Mouse (Mus musculus): ENCODE measurements around the gene Fmo3. TPM values are rescaled to one million over a fixed set of nuclear protein-coding genes. Genes with fewer than 3 reads are reported as not detected.

The Fmo3 gene
- polyA plus RNA-seq, 1 experiment from 2014 or later: not detected

DNA sequence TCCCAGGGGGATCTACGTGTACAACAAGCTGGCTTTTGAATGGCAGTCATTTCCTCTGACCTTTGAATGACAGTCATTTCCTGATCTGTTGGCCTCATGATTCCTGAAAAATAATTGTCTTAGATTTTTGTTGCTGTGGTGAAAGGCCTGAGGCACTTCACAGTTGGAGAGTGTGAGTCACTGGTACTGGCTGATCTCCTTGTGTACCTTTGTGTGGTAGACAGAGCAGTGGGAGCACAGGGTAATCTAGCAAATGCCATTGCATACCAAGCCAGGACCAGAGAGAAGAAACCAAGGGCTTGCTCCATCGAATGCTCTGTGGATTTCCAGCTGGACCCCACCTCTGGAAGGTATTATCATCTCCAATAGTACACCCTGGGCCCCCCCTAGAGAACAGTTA lies 31.2 kb downstream of the Fmo3 start:
- 56% methylated on average over 2 of the region's 2 CpGs for WGBS
- H3K36me3 ChIP-seq (ENCODE audit: control insufficient read depth, insufficient read depth, low read length): no peaks in the 10 kb centered on the region

DNA sequence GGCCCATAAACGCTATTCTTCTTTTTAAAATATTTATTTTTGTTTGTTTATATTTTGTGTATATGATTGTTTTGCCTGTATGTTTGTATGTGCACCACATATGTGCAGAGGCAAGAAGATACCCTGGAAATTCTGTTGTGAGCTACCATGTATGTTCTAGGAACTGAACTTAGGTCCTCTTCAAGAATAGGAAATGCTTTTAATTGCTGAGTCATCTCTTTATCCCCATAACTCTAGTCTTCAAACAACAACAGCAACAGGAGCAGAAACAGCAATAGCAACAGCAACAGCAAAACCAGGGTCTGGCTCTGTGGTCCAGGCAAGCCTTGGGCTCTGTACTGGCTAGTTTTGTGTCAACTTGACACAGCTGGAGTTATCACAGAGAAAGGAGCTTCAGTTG lies 34.6 kb downstream of the Fmo3 start:
- Histone ChIP-seq H3K4me2 (ENCODE audit: low read depth, low read length) (no peak overlapping the region), H3K9me3 (ENCODE audit: control insufficient read depth, low read length) (no peaks in the 10 kb centered on the region), H3K9ac (ENCODE audit: low read depth, low read length) (no peak overlapping the region), H3K36me3 (ENCODE audit: control insufficient read depth, insufficient read depth, low read length) (no peaks in the 10 kb centered on the region), H3K27ac (ENCODE audit: low read length) (no peak overlapping the region), H3K4me3 (ENCODE audit: low read length) (no peak overlapping the region), H3K4me1 (ENCODE audit: control insufficient read depth, insufficient read depth, low read length) (no peaks in the 10 kb centered on the region), H3K27me3 (replicated peaks; ENCODE audit: control insufficient read depth, insufficient read depth, low read length) (no peaks in the 10 kb centered on the region)
- no peak for ATAC-seq
- 90% methylated on average over 1 of the region's 1 CpGs for WGBS

More for the DNA sequence above, 31.2 kb downstream of the Fmo3 start:
- ATAC-seq: peak; percentile 46; the same call in 1 of the 2 replicates
- Histone ChIP-seq H3K27ac (ENCODE audit: low read length) (no peak overlapping the region), H3K9me3 (ENCODE audit: control insufficient read depth, low read length) (no peaks in the 10 kb centered on the region), H3K9ac (ENCODE audit: low read depth, low read length) (no peak overlapping the region), H3K27me3 (replicated peaks; ENCODE audit: control insufficient read depth, insufficient read depth, low read length) (no peaks in the 10 kb centered on the region), H3K4me1 (ENCODE audit: control insufficient read depth, insufficient read depth, low read length) (no peaks in the 10 kb centered on the region), H3K4me2 (ENCODE audit: low read depth, low read length) (no peak overlapping the region), H3K4me3 (ENCODE audit: low read length) (no peak overlapping the region)

DNA sequence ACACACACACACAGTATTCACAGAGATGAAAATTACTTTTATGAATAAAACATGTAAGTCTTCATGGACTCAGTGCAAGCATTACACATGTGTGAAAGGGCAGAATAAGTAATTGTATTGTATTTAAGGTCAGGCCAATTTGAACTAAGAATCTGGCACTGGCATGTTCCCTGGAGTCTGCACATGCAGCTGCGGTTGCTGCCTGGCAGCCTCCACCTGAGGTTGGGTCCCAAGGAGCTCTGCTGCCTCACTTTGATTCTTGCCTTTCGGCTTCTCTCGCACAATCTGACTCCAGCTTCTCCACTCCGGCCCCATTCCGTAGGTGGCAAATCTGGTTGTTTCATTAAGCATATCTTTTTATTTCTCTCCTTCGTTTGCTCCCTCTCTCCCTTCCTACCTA lies 36.4 kb downstream of the Fmo3 start:
- Histone ChIP-seq H3K27ac (ENCODE audit: low read length) (no peak overlapping the region), H3K4me2 (ENCODE audit: low read depth, low read length) (no peak overlapping the region), H3K27me3 (replicated peaks; ENCODE audit: control insufficient read depth, insufficient read depth, low read length) (no peaks in the 10 kb centered on the region), H3K9ac (ENCODE audit: low read depth, low read length) (no peak overlapping the region), H3K9me3 (ENCODE audit: control insufficient read depth, low read length) (no peaks in the 10 kb centered on the region), H3K4me3 (ENCODE audit: low read length) (no peak overlapping the region), H3K36me3 (ENCODE audit: control insufficient read depth, insufficient read depth, low read length) (no peaks in the 10 kb centered on the region), H3K4me1 (ENCODE audit: control insufficient read depth, insufficient read depth, low read length) (no peaks in the 10 kb centered on the region)
- 92% methylated on average over 6 of the region's 6 CpGs for WGBS
- no peak for ATAC-seq

DNA sequence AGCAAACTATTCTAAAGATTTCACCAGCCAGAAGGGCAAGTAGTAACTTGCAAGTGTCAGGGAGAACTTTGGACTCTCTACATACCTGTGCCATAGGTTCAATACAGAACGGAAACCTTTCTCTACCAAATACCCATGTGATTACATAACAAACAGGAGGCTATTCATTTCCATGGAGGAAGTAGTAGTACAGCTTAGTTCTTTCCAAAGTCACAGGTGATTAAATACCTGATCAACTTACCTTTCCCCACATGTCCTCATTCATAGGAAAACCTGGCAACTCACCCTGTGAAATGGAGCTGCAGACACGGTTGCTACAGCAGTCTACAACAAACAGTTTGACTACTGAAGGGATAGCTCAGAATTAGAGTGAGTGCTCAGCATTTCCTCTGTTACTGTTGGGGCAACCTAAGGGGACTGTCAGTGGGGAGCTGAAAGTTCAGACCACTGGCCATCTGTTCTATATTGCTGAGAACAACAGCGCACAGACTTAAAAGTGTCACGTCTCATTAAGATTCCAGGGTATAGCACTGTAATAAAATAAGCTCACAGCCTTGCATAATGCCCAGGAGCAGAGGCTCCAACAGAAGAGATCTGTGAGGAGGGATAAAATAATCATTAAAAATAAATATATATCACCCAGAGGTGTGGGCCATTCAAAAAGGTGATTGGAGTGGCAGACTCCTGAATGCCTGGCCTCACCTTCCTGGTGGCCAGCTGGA lies 37.3 kb downstream of the Fmo3 start:
- Histone ChIP-seq H3K36me3 (ENCODE audit: control insufficient read depth, insufficient read depth, low read length) (no peaks in the 10 kb centered on the region), H3K27me3 (replicated peaks; ENCODE audit: control insufficient read depth, insufficient read depth, low read length) (no peaks in the 10 kb centered on the region), H3K9me3 (ENCODE audit: control insufficient read depth, low read length) (no peaks in the 10 kb centered on the region), H3K4me3 (ENCODE audit: low read length) (no peak overlapping the region), H3K9ac (ENCODE audit: low read depth, low read length) (no peak overlapping the region), H3K27ac (ENCODE audit: low read length) (no peak overlapping the region), H3K4me1 (ENCODE audit: control insufficient read depth, insufficient read depth, low read length) (no peaks in the 10 kb centered on the region), H3K4me2 (ENCODE audit: low read depth, low read length) (no peak overlapping the region)
- 66% methylated on average over 4 of the region's 4 CpGs for WGBS
- ATAC-seq: peak; percentile 65; the same call in 1 of the 2 replicates

DNA sequence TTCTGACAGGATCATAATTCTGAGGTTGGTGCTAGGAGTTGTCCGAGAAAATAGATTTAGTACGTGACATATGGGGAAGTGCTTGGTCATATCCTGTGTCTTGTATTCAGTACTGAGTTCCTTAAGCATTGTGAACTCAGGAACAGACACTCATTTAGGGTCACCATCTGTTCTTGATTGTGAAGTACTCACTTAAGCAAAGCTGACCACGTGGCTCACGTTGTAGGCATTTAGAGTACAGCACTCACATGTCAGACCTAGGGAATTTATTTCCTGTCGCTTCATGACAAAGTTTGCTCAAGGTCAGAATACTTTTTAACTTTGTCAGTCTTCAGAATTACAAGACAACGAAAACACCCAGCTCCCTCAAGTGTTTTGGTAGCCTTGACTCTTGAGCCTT lies 40.6 kb downstream of the Fmo3 start:
- ATAC-seq: no peak
- 68% methylated on average over 6 of the region's 6 CpGs for WGBS

DNA sequence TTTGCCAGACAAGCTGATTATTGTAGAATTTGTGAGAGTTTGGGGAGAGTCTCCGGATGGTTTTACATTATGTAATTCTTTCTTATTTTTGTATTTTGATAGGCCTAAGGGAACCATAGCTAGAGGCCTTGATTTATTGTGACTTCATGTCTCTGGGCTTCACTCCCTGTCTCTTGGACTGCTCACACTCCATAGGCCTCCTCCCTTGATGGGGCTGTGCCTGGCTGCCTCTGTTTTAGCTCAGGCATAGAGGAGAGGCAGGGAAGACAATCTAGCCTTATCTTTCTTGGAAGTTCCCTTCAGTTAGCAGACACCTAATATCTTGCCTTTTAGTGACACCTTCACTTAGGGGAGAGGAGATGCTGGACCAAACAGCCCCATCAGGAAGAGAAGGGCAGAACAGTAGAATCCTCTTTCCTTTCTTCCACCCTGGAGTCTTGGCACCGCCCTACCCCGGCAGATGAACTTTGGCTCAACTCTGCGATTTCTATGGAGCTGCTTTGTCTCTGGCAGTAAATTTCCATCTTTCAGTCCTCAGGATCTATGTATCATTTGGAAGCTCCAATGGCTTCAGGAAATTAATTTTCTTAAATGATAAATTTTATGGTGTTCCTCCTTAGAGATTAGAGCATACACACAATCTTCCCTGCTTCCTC lies 45.5 kb downstream of the Fmo3 start:
- Histone ChIP-seq H3K4me1 (ENCODE audit: control insufficient read depth, insufficient read depth, low read length) (no peaks in the 10 kb centered on the region), H3K4me2 (ENCODE audit: low read depth, low read length) (no peak overlapping the region), H3K27me3 (replicated peaks; ENCODE audit: control insufficient read depth, insufficient read depth, low read length) (no peaks in the 10 kb centered on the region), H3K9ac (ENCODE audit: low read depth, low read length) (no peak overlapping the region), H3K36me3 (ENCODE audit: control insufficient read depth, insufficient read depth, low read length) (no peaks in the 10 kb centered on the region), H3K9me3 (ENCODE audit: control insufficient read depth, low read length) (no peaks in the 10 kb centered on the region), H3K27ac (ENCODE audit: low read length) (no peak overlapping the region; the same call in 1 of the 2 replicates), H3K4me3 (ENCODE audit: low read length) (no peak overlapping the region)
- ATAC-seq: peak; percentile 76
- 57% methylated on average over 4 of the region's 4 CpGs for WGBS

More for the DNA sequence above, 40.6 kb downstream of the Fmo3 start:
- no peaks in the 10 kb centered on the region for H3K27me3 ChIP-seq (replicated peaks; ENCODE audit: control insufficient read depth, insufficient read depth, low read length)
- no peak overlapping the region for H3K4me2 ChIP-seq (ENCODE audit: low read depth, low read length)
- no peak overlapping the region for H3K4me3 ChIP-seq (ENCODE audit: low read length)
- H3K4me1 ChIP-seq (ENCODE audit: control insufficient read depth, insufficient read depth, low read length): no peaks in the 10 kb centered on the region
- H3K36me3 ChIP-seq (ENCODE audit: control insufficient read depth, insufficient read depth, low read length): no peaks in the 10 kb centered on the region
- H3K9ac ChIP-seq (ENCODE audit: low read depth, low read length): no peak overlapping the region
- H3K27ac ChIP-seq (ENCODE audit: low read length): no peak overlapping the region
- H3K9me3 ChIP-seq (ENCODE audit: control insufficient read depth, low read length): no peaks in the 10 kb centered on the region

DNA sequence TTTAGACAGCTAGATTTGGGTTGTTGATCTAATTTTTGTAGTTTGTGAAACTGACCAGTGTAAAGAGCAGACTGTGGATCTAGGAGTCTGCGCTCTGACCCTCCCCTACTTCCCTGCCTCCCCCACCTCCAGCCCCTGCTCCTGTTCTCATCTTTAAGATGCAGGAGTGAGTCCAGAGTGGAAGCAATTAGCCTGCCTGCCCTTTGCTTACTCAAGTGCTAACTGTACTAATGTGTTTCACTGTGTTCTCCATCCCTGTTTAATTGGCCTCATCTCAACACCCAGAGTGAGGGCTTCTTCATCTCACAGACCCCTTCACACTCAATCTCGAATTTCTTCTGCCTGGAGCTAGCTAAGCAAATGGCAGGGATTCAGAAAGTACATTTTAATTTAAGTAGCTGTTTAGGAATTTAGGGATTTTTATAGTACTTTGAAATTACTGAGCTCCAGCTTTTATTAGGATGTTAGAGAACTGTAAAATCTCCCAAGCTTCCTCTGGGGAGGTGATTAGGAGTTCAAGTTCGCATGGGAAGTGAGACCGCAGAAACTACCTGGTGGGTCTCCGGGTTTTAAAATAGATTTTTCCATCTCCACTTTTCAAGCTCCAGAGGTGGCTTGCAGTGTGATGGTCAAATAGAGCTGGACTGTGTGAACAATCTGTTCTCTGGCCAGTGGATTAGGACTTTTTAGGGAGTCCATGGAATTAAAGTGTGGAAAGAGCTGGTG lies 46.2 kb downstream of the Fmo3 start:
- Histone ChIP-seq H3K27ac (ENCODE audit: low read length) (no peak overlapping the region), H3K9me3 (ENCODE audit: control insufficient read depth, low read length) (no peaks in the 10 kb centered on the region), H3K36me3 (ENCODE audit: control insufficient read depth, insufficient read depth, low read length) (no peaks in the 10 kb centered on the region), H3K4me3 (ENCODE audit: low read length) (no peak overlapping the region), H3K4me2 (ENCODE audit: low read depth, low read length) (no peak overlapping the region), H3K9ac (ENCODE audit: low read depth, low read length) (no peak overlapping the region), H3K4me1 (ENCODE audit: control insufficient read depth, insufficient read depth, low read length) (no peaks in the 10 kb centered on the region), H3K27me3 (replicated peaks; ENCODE audit: control insufficient read depth, insufficient read depth, low read length) (no peaks in the 10 kb centered on the region)
- 69% methylated on average over 5 of the region's 5 CpGs for WGBS
- 0 out of 2 replicates have a peak, but pooled peaks have one; percentile 18 for ATAC-seq

DNA sequence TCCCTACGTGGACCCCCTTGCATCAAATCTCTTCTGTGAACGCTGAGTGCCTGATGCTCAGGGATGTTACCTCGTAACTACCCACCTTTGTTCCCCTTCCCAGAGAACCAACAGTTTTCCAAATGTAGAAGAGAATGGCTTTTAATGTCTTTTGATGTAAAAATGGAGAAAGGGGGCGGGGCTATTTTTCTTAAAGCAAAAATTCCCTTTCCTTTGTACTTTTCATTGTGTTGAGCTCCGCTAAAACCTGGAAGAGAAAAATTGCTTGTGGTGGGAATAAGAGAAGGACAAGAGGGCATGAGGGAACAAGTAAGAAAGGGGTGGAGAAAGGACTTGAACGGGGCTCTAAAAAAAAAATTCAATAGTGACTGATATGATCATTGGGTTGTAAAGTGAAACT lies 46.9 kb downstream of the Fmo3 start, which contains the start of gene Fmo6:
Gene Fmo6, minus strand, starts transcription at position 101 of the 400 bp plus-strand sequence.
- no peak within 1 kb of the TSS for H3K4me2 ChIP-seq (ENCODE audit: low read depth, low read length)
- no peak within 1 kb of the TSS for H3K4me3 ChIP-seq (ENCODE audit: low read length)
- H3K27ac ChIP-seq (ENCODE audit: low read length): no peak within 1 kb of the TSS
- H3K9me3 ChIP-seq (ENCODE audit: control insufficient read depth, low read length): no peaks in the 10 kb centered on the region
- H3K36me3 ChIP-seq (ENCODE audit: control insufficient read depth, insufficient read depth, low read length): no peaks in the 10 kb centered on the region
- no peaks in the 10 kb centered on the region for H3K4me1 ChIP-seq (ENCODE audit: control insufficient read depth, insufficient read depth, low read length)
- WGBS: 81% methylated on average over 6 of the region's 6 CpGs
- ATAC-seq: no peak
- H3K9ac ChIP-seq (ENCODE audit: low read depth, low read length): no peak within 1 kb of the TSS
- no peaks in the 10 kb centered on the region for H3K27me3 ChIP-seq (replicated peaks; ENCODE audit: control insufficient read depth, insufficient read depth, low read length)

DNA sequence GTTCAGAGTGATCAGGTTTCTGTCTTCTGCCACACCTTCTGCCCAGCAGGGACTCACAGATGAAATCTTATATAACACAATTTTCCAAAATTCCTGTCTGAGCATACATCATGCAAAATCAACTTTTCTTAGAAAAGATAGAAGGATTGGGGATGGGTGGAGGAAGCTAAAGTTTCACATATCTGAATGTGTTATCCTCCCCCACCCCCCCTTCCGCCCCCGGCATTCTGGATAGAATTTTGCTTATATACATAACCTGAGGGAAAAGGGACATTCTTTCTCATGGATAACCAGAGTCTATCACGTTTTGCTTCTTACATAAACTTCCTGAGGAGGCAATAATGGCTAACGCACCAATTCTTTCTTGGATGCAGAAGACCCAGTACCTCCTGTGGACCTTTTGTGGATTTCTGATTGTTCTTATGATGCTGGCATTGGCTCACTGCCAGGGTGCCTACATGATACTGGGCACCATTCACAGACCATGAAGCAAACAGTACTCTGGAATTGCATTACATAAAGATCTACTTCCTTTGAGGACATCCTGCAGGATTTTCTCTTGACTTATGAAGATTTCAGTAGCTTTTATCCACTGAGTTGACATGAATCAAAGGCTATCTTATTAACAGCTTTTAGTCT lies 49.8 kb downstream of the Fmo3 start:
- no peak overlapping the region for H3K27ac ChIP-seq (ENCODE audit: low read length)
- H3K4me2 ChIP-seq (ENCODE audit: low read depth, low read length): no peak overlapping the region
- no peaks in the 10 kb centered on the region for H3K9me3 ChIP-seq (ENCODE audit: control insufficient read depth, low read length)
- no peaks in the 10 kb centered on the region for H3K36me3 ChIP-seq (ENCODE audit: control insufficient read depth, insufficient read depth, low read length)
- no peaks in the 10 kb centered on the region for H3K4me1 ChIP-seq (ENCODE audit: control insufficient read depth, insufficient read depth, low read length)
- no peak overlapping the region for H3K9ac ChIP-seq (ENCODE audit: low read depth, low read length)
- ATAC-seq: no peak
- no peak overlapping the region for H3K4me3 ChIP-seq (ENCODE audit: low read length)
- 77% methylated on average over 4 of the region's 4 CpGs for WGBS
- no peaks in the 10 kb centered on the region for H3K27me3 ChIP-seq (replicated peaks; ENCODE audit: control insufficient read depth, insufficient read depth, low read length)
